Mouse (Mus musculus): ENCODE data around the gene Odf3l1.

DNA sequence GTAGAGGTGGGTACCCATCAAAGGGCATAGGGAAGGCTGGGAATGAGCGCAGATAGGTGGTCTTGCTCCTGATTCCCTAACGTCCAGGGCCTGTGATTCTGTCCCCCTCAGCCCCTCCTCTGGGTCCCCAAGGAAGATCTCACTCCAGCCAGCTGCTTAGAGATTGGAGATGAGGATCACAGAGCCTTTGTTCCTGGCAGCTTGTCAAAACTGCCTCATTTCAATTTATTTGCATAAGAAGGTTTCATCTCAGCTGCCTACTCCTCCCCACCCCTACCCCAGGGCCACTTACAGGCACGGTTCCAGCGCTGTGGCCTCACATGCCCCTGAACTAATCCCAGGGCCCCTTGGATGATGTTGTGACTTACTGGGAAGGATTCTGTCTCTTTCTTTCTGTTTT, 34.3 kb downstream of the Odf3l1 start:
- TF ChIP-seq CTCF (IDR thresholded peaks at IDR 0.05; ENCODE audit: low read depth) (no peak), EP300 (optimal IDR thresholded peaks at IDR 0.05) (no peak)

Measured in stomach, postnatal 0 days (tissue).